Mouse (Mus musculus) midbrain, embryonic 16.5 days (tissue): ENCODE measurements around the gene Slc46a1. TPM values are rescaled to one million over a fixed set of nuclear protein-coding genes. Genes with fewer than 3 reads are reported as not detected.

Source experiments
- ATAC-seq: fragments of 200-750 bp; cut with Nextera tagmentation; 2 replicates; pipeline ENCODE4 v1.8.0; 2017; ENCODE audit warnings: moderate TSS enrichment
- H3K27ac ChIP-seq: fragments of 300-500 bp; sonication (generic); 2 replicates; pipeline ENCODE4 v1.5.1; 2014; ENCODE audit warnings: mild to moderate bottlenecking, low read length, mixed read lengths
- H3K27me3 ChIP-seq: fragments of 300-500 bp; sonication (generic); 2 replicates; pipeline ENCODE4 v1.6.1; 2014; ENCODE audit warnings: low read depth, low read length, mixed read lengths; ENCODE audit not compliant: control insufficient read depth, insufficient read depth
- H3K36me3 ChIP-seq: fragments of 300-500 bp; sonication (generic); 2 replicates; pipeline ENCODE4 v1.6.1; 2014; ENCODE audit warnings: mild to moderate bottlenecking, low read length, moderate library complexity, mixed read lengths; ENCODE audit not compliant: control insufficient read depth, insufficient read depth
- H3K4me1 ChIP-seq: fragments of 300-500 bp; sonication (generic); 2 replicates; pipeline ENCODE4 v1.6.1; 2014; ENCODE audit warnings: mild to moderate bottlenecking, low read length, mixed read lengths; ENCODE audit not compliant: control insufficient read depth, insufficient read depth
- H3K4me2 ChIP-seq: fragments of 300-500 bp; sonication (generic); 2 replicates; pipeline ENCODE4 v1.6.1; 2014; ENCODE audit warnings: mild to moderate bottlenecking, low read length, mixed read lengths
- H3K4me3 ChIP-seq: fragments of 300-500 bp; sonication (generic); 2 replicates; pipeline ENCODE4 v1.5.1; 2014; ENCODE audit warnings: low read depth, mild to moderate bottlenecking, low read length, moderate library complexity, mixed read lengths
- H3K9ac ChIP-seq: fragments of 300-500 bp; sonication (generic); 2 replicates; pipeline ENCODE4 v1.6.1; 2014; ENCODE audit warnings: low read depth, low read length, mixed read lengths
- H3K9me3 ChIP-seq: fragments of 300-500 bp; sonication (generic); replicated peaks from 2 replicates; pipeline ENCODE4 v1.6.1; 2014; ENCODE audit warnings: mild to moderate bottlenecking, low read length, mixed read lengths; ENCODE audit not compliant: control insufficient read depth, poor library complexity, severe bottlenecking
- WGBS: fragments of 180-500 bp; shearing (Covaris S2); extraction: QIAGEN DNeasy Blood & Tissue Kit; methylation state at CpG from one replicate; pipeline ENCODE4 v1.1.7; 2014; 5-methylcytosine and 5-hydroxymethylcytosine counted together
- polyA plus RNA-seq: library from polyadenylated mRNA; unstranded; fragments of >200 nt; fragmentation: Nextera tagmentation; extraction: Ambion mirVana; gene quantifications from 2 replicates; pipeline ENCODE4 v1.2.1, GENCODE M21; 2015

The Slc46a1 gene
- polyA plus RNA-seq, 1 experiment from 2014 or later: 25.6 TPM

DNA sequence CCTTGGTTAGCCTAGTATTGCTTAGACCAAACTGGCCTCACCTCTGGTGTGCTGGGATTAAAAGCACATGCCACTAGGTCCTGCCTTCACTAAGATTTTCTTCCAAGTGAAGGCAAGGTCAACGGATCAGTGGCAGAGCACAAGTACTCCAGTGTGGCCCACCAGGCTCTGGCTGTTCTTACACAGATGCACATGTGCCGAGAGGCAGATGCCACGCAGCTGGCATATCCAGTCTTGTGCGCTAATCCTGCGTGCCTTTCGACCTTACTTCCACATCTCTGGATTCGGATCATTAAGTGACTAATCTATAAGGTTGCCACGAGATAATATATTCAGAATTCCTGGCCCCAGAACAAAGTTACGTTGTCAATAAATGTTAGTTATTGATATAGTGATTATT lies 381 bp upstream of the Slc46a1 start:
- Histone ChIP-seq H3K9me3 (no peaks in the 10 kb centered on the region), H3K27me3 (no peaks in the 10 kb centered on the region), H3K4me1 (peaks cover 5% of the 10 kb centered on the region), H3K27ac (no peak overlapping the region), H3K4me2 (peak overlapping the region; percentile 75), H3K9ac (no peak overlapping the region), H3K36me3 (no peaks in the 10 kb centered on the region), H3K4me3 (peak overlapping the region; percentile 65)
- ATAC-seq: peak; percentile 29; the same call in 1 of the 2 replicates
- WGBS: 21% methylated on average over 9 of the region's 9 CpGs

DNA sequence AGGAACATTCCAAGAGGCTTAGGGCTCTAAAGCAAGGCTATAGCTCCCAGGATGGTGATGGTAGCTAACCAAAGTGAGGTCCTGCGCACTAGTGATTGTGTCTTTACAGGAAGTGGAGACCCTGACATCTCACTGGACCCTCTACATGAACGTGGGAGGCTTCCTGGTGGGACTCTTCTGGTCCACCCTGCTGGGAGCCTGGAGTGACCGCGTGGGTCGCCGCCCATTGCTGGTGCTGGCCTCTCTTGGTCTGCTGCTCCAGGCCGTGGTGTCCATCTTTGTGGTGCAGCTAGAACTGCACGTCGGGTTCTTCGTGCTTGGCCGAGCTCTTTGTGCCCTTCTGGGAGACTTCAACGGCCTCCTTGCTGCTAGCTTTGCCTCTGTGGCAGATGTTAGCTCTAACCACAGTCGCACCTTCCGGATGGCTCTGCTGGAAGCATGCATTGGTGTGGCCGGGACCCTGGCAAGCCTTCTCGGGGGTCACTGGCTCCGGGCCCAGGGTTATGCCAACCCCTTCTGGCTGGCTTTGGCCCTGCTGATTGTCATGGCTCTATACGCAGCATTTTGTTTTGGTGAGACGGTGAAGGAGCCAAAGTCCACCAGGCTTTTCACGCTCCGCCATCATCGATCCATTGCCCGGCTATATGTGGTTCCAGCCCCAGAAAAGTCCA lies 880 bp downstream of the Slc46a1 start:
- 48% methylated on average over 23 of the region's 23 CpGs for WGBS
- H3K36me3 ChIP-seq: peaks cover under 1% of the 10 kb centered on the region; the same call in 1 of the 2 replicates
- peak overlapping the region; percentile 78 for H3K9ac ChIP-seq

DNA sequence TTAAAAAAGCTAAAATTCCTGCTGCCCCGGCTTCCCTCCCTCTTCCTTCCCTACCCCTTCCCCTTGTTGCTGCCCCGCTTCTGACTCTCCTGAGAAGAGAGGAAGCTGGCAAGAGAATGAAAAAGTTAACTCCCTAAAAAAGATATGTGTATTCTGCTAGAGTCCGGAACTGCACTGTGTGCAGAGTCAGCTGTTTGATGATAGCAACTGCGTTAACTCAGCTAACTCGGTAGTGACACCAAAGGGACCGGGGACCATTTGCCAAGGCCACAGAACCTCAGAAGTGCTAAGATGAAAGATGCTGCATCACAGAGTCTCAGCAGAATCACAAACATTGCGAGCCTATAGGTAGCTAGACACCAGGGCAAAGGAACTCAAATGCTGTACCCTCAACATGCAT lies 2.0 kb downstream of the Slc46a1 start:
- Histone ChIP-seq H3K4me1 (peaks cover 5% of the 10 kb centered on the region), H3K9ac (no peak overlapping the region), H3K9me3 (no peaks in the 10 kb centered on the region), H3K36me3 (peaks cover 3% of the 10 kb centered on the region; the same call in 1 of the 2 replicates), H3K4me2 (no peak overlapping the region), H3K4me3 (no peak overlapping the region), H3K27me3 (no peaks in the 10 kb centered on the region), H3K27ac (no peak overlapping the region)
- no peak for ATAC-seq
- WGBS: 84% methylated on average over 7 of the region's 7 CpGs

More for the DNA sequence above, 880 bp downstream of the Slc46a1 start:
- H3K4me2 ChIP-seq: peak overlapping the region; percentile 75
- no peak; the same call in none of the 2 replicates for ATAC-seq
- H3K27me3 ChIP-seq: no peaks in the 10 kb centered on the region
- H3K9me3 ChIP-seq: no peaks in the 10 kb centered on the region
- peak overlapping the region; percentile 65 for H3K4me3 ChIP-seq
- peaks cover 5% of the 10 kb centered on the region for H3K4me1 ChIP-seq
- peak overlapping the region; percentile 79 for H3K27ac ChIP-seq

DNA sequence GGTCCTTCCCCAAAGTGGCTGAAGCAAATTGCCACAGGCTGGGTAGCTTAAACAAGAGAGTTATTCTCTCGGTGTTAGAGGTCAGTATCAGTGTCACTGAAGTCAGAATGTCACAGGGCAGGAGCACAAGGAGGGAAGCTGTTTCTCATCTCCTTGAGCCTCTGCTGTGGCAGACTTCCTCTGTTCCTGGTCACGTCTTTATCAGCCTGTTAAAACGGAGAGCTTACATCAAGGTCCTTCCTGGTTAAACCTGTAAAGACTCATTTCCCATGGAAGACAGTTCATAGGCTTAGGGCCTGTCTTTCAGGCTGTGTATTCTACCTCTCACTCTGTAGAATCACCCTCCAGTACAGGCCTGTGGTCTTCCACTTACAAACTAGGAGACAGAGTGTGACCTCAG lies 2.4 kb downstream of the Slc46a1 start:
- WGBS: 76% methylated on average over 3 of the region's 3 CpGs
- no peaks in the 10 kb centered on the region for H3K9me3 ChIP-seq

DNA sequence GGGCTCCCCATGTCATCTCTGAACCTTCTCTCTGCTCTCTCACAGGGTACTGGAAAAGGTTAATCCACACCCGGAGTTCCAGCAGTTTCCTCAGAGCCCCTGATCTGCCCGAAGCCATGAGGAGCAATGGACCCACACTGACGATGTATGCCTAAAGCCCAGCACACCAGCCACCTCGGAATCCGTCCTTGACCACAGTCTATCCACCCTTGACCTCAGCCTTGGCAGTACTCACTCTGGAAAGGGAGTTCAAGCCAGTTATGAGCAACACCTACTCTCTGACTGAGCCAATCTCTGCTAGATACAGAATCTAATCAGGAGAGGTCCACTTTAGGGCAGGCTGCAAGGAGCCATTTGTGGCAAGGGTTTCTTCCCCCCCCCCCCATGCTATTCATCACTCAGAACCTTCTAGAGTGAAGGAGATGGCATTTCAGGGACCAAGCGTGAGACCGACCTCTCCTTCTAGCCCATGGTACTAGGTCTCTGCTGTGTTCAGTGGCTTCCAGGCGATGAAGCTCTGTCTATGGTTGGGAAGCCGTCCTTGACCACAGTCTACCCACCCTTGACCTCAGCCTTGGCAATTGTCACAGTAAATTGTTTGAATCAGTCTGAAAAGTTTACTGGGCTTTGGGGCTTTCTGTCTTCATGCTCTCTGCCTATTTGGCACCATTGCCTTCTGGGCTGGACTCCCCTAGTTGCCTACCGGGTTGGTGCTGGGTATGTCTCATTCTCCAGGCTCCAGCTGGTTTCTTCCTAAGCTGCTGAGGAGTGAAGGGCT lies 6.0 kb downstream of the Slc46a1 start:
- Histone ChIP-seq H3K9ac (no peak overlapping the region), H3K27ac (no peak overlapping the region), H3K4me3 (no peak overlapping the region), H3K9me3 (no peaks in the 10 kb centered on the region), H3K27me3 (no peaks in the 10 kb centered on the region), H3K36me3 (peaks cover 6% of the 10 kb centered on the region), H3K4me2 (no peak overlapping the region), H3K4me1 (peaks cover under 1% of the 10 kb centered on the region)
- ATAC-seq: no peak
- WGBS: 94% methylated on average over 10 of the region's 10 CpGs

More for the DNA sequence above, 2.4 kb downstream of the Slc46a1 start:
- no peak overlapping the region for H3K9ac ChIP-seq
- H3K27me3 ChIP-seq: no peaks in the 10 kb centered on the region
- H3K4me2 ChIP-seq: no peak overlapping the region
- H3K4me1 ChIP-seq: peaks cover 5% of the 10 kb centered on the region
- H3K27ac ChIP-seq: no peak overlapping the region
- no peak for ATAC-seq
- H3K4me3 ChIP-seq: no peak overlapping the region
- H3K36me3 ChIP-seq: peaks cover 6% of the 10 kb centered on the region

DNA sequence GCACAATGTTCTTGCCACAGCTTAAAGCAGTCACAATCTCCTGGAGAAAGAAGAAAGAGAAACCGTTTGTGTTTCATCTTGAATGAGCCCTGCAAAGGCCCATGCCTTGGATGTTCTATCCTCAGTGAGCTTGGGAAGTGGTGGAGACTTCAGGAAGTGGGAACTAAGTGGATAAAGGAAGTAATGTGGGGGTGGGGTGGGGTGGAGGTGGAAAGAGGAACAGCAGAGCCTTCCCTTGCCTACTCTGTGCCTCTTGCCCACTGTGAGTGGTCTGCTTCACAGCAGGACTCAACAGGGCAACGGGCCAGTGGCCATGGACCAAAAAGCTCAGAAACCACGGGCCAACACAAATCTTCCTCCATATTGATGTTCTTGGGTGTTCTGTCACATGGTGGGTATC lies 9.8 kb downstream of the Slc46a1 start:
- ATAC-seq: no peak
- Histone ChIP-seq H3K27me3 (no peaks in the 10 kb centered on the region), H3K4me2 (no peak overlapping the region), H3K27ac (no peak overlapping the region), H3K36me3 (peaks cover 14% of the 10 kb centered on the region), H3K4me1 (no peaks in the 10 kb centered on the region), H3K9ac (no peak overlapping the region), H3K9me3 (no peaks in the 10 kb centered on the region), H3K4me3 (no peak overlapping the region)
- WGBS: 81% methylated on average over 3 of the region's 3 CpGs

DNA sequence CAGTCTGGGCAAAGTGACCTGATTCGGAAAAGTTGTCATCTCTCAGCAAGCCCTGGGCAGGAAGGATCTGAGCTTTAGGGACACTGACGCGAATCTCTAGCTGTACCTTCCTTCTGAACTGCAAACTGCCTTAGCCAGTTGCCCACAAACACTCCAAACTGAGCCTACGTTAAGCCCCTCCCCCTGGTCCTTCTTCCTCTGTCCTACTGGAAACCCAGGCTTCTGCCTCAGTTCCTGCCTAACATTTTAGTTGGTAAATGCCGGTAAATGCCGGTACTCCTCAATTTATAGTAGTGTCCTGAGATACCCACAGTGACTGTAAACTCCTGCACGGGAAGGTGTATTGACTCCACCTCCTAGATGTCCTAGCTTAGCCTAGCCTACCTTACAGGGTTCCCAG lies 18.1 kb downstream of the Slc46a1 start:
- Histone ChIP-seq H3K27ac (no peak overlapping the region), H3K36me3 (peaks cover 49% of the 10 kb centered on the region), H3K4me2 (no peak overlapping the region), H3K9ac (no peak overlapping the region), H3K9me3 (no peaks in the 10 kb centered on the region), H3K4me3 (no peak overlapping the region), H3K4me1 (no peaks in the 10 kb centered on the region), H3K27me3 (no peaks in the 10 kb centered on the region; the same call in 1 of the 2 replicates)
- WGBS: 75% methylated on average over 7 of the region's 7 CpGs
- no peak for ATAC-seq

DNA sequence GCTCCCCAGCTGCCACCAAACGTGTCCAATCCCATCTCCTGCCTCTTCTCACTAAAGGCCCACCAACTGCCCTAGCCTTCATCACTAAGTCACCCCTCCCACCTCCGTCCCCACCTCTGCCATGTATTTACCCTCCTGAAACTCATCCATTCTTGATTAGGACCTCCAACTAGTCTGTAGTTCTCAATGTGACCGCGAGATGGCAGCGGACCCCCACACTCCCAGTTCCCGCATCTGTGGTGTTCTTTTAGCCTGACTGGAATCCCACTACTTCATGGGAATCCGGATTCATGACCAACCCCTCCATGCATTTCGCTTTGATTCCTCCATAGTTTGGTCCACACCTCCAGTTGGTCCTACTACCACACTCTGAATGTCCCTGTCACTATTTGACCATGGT lies 22.7 kb downstream of the Slc46a1 start:
- no peak overlapping the region for H3K4me2 ChIP-seq
- peaks cover 25% of the 10 kb centered on the region for H3K36me3 ChIP-seq
- H3K4me3 ChIP-seq: no peak overlapping the region
- no peaks in the 10 kb centered on the region; the same call in 1 of the 2 replicates for H3K27me3 ChIP-seq
- 0 out of 2 replicates have a peak, but pooled peaks have one; percentile 19 for ATAC-seq
- no peak overlapping the region for H3K9ac ChIP-seq
- H3K9me3 ChIP-seq: no peaks in the 10 kb centered on the region
- peaks cover 13% of the 10 kb centered on the region for H3K4me1 ChIP-seq
- H3K27ac ChIP-seq: no peak overlapping the region
- WGBS: 3% methylated on average over 8 of the region's 8 CpGs

DNA sequence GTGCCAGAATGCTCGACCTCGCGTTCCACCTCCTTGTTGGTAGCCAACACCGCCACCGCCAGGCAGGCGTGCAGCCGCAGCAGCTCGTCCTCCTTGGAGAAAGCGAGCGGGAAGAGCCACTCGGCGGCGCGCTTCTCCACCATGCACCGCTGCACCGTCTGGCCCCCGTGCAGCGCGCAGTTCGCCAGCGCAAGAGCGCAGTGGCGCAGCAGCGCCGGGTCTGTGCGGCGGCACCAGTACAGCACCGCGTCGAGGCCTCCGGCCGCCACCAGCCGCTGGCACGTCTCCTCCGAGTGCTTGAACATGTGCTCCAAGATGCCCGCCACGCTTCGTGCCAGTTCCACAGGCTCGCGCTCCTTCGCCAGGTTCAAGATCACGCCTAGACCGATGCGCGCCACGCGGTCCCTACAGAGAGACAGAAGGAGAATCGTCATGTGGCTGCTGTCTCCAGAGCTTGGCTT lies 25.3 kb downstream of the Slc46a1 start:
- peak overlapping the region; percentile 34; the same call in 1 of the 2 replicates for H3K27ac ChIP-seq
- peak overlapping the region; percentile 51 for H3K4me2 ChIP-seq
- peak overlapping the region; percentile 57 for H3K9ac ChIP-seq
- peaks cover 25% of the 10 kb centered on the region for H3K4me1 ChIP-seq
- H3K27me3 ChIP-seq: no peaks in the 10 kb centered on the region; the same call in 1 of the 2 replicates
- H3K36me3 ChIP-seq: peaks cover 15% of the 10 kb centered on the region
- 9% methylated on average over 46 of the region's 48 CpGs for WGBS
- no peaks in the 10 kb centered on the region for H3K9me3 ChIP-seq
- peak overlapping the region; percentile 25; the same call in 1 of the 2 replicates for H3K4me3 ChIP-seq
- peak; percentile 65; the same call in 1 of the 2 replicates for ATAC-seq
